Mouse (Mus musculus) lung, embryonic 14.5 days (tissue): Measurements from ENCODE around the gene Ppef2. TPM values are rescaled to one million over a fixed set of nuclear protein-coding genes. Genes with fewer than 3 reads are reported as not detected.

Source experiments
- ATAC-seq: fragments of 200-750 bp; cut with Nextera tagmentation; 2 replicates; pipeline ENCODE4 v1.8.0; 2017; ENCODE audit warnings: mild to moderate bottlenecking, moderate TSS enrichment, moderate library complexity; ENCODE audit not compliant: insufficient read depth
- DNase-seq: peaks from one replicate; pipeline ENCODE4 v3.0.0-alpha.2; 2015
- H3K27ac ChIP-seq: fragments of 300-500 bp; sonication (generic); 2 replicates; pipeline ENCODE4 v1.5.1; 2014; ENCODE audit warnings: low read depth, mild to moderate bottlenecking, moderate library complexity
- H3K27me3 ChIP-seq: fragments of 300-500 bp; sonication (generic); 2 replicates; pipeline ENCODE4 v1.6.1; 2014; ENCODE audit warnings: low read length, control low read depth; ENCODE audit not compliant: insufficient read depth
- H3K36me3 ChIP-seq: fragments of 300-500 bp; sonication (generic); 2 replicates; pipeline ENCODE4 v1.6.1; 2014; ENCODE audit warnings: control low read depth; ENCODE audit not compliant: insufficient read depth
- H3K4me1 ChIP-seq: fragments of 300-500 bp; sonication (generic); 2 replicates; pipeline ENCODE4 v1.6.1; 2014; ENCODE audit warnings: antibody characterized with exemption, control low read depth; ENCODE audit not compliant: insufficient read depth
- H3K4me2 ChIP-seq: fragments of 300-500 bp; sonication (generic); 2 replicates; pipeline ENCODE4 v1.6.1; 2014; ENCODE audit warnings: mild to moderate bottlenecking
- H3K4me3 ChIP-seq: fragments of 300-500 bp; sonication (generic); 2 replicates; pipeline ENCODE4 v1.5.1; 2014; ENCODE audit warnings: low read depth, low read length
- H3K9ac ChIP-seq: fragments of 300-500 bp; sonication (generic); 2 replicates; pipeline ENCODE4 v1.6.1; 2014
- H3K9me3 ChIP-seq: fragments of 300-500 bp; sonication (generic); 2 replicates; pipeline ENCODE4 v1.6.1; 2016; ENCODE audit warnings: low read depth, low read length, control low read depth
- CTCF ChIP-seq: IDR thresholded peaks from 2 replicates; pipeline ENCODE4 v1.5.1; 2016; ENCODE audit warnings: antibody characterized with exemption, low read depth
- WGBS: fragments of 180-500 bp; shearing (Covaris S2); extraction: QIAGEN DNeasy Blood & Tissue Kit; methylation state at CpG from one replicate; pipeline ENCODE4 v1.1.7; 2014; 5-methylcytosine and 5-hydroxymethylcytosine counted together
- polyA plus RNA-seq: library from polyadenylated mRNA; unstranded; fragments of >200 nt; fragmentation: Nextera tagmentation; extraction: Ambion mirVana; gene quantifications from 2 replicates; pipeline ENCODE4 v1.2.1, GENCODE M21; 2014

The Ppef2 gene
- polyA plus RNA-seq, 1 experiment from 2014 or later, result 0.14 TPM

DNA sequence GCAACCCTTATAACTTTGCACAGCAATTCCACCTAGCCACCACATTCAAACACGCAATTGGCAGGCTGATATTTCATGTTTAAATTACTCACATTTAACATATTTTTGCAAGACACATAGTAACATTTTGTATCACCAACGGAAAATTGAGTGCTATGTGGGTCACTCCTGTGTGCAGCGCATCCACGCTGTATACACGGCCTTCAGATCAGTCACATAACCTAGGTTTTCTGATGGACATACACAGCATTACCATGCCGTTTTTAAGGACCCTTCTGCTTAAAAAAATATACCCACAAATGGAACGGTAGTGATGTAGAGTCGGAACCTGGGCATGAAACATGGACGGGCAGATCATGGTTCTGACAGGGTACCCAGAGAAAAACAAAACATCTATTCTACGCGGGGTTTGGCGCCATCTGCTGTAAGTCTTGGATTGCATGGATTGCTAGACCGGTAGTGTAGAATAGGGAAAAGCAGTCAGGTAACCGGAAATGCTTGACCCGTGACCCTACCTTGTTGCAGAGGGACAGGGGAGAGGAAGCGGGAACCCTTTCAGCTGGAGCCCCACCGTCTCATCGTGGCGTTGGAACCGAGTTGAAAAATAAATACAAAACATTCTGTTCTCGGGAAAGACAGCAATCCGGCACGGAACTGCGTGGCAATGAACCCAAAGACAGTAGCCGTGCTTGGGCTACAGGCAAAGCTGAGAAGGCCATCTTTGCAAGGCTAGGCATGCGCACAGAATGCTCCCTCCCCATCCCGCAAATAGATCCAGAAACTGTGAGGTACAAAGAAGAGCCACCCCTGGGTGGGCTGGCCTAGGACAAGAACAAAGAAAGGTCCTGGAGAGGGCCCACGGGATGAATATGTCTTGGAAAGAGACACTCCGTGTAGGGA, 16.5 kb downstream of the Ppef2 start:
- Histone ChIP-seq H3K4me1 (no peaks in the 10 kb centered on the region), H3K4me2 (peak overlapping the region; percentile 43), H3K27ac (no peak overlapping the region), H3K27me3 (no peaks in the 10 kb centered on the region), H3K9ac (no peak overlapping the region; the same call in 1 of the 2 replicates), H3K36me3 (no peaks in the 10 kb centered on the region), H3K4me3 (no peak overlapping the region), H3K9me3 (no peaks in the 10 kb centered on the region)
- WGBS, result 36% methylated on average over 29 of the region's 29 CpGs
- peak; percentile 69 for TF ChIP-seq CTCF
- ATAC-seq, result peak; percentile 25; the same call in 1 of the 2 replicates
- peak; percentile 85 for DNase-seq

DNA sequence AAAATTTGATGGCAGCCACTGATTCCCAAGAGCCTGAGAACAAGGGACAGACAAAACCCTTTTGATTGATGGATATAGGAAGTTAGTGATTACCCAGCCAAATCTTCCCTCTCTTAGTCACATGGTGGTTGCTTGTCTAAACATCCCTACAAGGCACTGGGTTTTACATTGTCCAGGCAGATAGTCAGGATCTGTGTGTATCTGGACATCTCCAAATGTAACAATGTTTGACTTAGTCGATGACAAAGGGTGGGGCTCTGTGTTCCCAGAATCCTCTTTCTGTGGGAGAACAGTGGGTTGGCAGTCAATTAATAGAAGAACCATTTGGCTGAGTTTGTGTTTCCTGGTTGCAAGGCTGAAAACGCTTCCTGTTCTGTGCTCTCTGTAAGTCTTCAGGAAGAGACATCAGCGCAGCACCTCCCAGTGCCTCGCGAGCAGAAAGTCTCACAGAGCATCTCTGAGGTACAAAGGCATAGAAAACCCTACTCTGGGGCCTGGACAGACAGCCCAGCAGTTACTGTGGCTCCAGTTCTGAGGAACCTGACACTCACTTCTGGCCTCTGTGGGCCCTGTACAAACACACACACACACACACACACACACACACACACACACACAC, 21.0 kb downstream of the Ppef2 start:
- no peak overlapping the region for H3K4me2 ChIP-seq
- H3K9me3 ChIP-seq, result no peaks in the 10 kb centered on the region
- H3K9ac ChIP-seq, result no peak overlapping the region
- no peak overlapping the region for H3K4me3 ChIP-seq
- H3K36me3 ChIP-seq, result no peaks in the 10 kb centered on the region
- ATAC-seq (peak; percentile 58; the same call in 1 of the 2 replicates), DNase-seq (peak; percentile 45)
- no peak for TF ChIP-seq CTCF
- no peaks in the 10 kb centered on the region for H3K4me1 ChIP-seq
- no peak overlapping the region for H3K27ac ChIP-seq
- WGBS, result 32% methylated on average over 5 of the region's 5 CpGs
- no peaks in the 10 kb centered on the region for H3K27me3 ChIP-seq

DNA sequence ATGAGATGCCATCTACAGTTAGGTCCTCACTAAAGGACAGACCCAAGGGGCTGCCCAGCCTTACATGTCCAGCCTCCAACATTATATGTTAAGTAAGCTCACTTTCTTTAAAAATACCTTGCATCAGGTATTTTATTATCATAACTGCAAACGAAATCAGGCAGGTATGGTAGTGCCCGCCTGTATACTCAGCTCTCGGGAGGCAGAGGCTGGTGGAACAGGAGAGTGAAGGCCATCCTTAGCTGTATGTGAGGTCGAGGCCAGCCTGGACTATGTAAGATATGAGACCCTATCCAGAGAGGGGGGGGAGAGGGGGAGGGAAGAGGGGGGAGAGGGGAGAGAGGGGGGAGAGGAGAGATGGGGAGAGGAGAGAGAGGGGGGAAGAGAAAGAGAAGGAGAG, 22.7 kb downstream of the Ppef2 start:
- no peak overlapping the region for H3K4me3 ChIP-seq

DNA sequence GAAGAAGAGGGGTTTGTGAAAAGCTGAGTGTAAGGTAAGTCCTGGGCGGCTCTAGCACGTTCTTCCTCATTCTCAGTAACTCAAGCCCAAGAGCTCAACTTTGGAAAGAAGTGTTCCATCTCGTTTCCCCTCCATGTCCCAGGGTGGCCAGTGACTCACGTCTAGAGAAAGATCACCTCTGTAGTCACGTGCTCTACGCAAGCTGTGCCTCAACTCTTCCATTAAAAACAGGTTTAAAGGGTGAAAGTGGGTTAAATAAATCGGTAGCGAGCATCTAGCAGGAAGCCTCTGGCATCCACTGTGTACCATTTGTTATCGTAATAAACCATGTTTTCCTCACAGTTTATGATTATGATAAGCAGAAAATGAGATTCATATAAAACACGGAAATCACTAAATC, 24.2 kb downstream of the Ppef2 start:
- H3K4me2 ChIP-seq, result no peak overlapping the region
- no peaks in the 10 kb centered on the region for H3K9me3 ChIP-seq
- H3K27ac ChIP-seq, result no peak overlapping the region
- ATAC-seq, result no peak
- TF ChIP-seq CTCF, result no peak
- no peak overlapping the region for H3K9ac ChIP-seq
- H3K4me3 ChIP-seq, result no peak overlapping the region
- no peaks in the 10 kb centered on the region for H3K36me3 ChIP-seq
- no peaks in the 10 kb centered on the region for H3K4me1 ChIP-seq
- no peaks in the 10 kb centered on the region for H3K27me3 ChIP-seq
- WGBS, result 69% methylated on average over 10 of the region's 10 CpGs
- DNase-seq, result no peak

More for the DNA sequence above, 22.7 kb downstream of the Ppef2 start:
- no peaks in the 10 kb centered on the region for H3K36me3 ChIP-seq
- WGBS, result 77% methylated on average over 4 of the region's 4 CpGs
- H3K27ac ChIP-seq, result no peak overlapping the region
- no peak overlapping the region for H3K4me2 ChIP-seq
- H3K9me3 ChIP-seq, result no peaks in the 10 kb centered on the region
- no peak overlapping the region for H3K9ac ChIP-seq
- ATAC-seq, result no peak
- TF ChIP-seq CTCF, result no peak
- H3K4me1 ChIP-seq, result no peaks in the 10 kb centered on the region
- H3K27me3 ChIP-seq, result no peaks in the 10 kb centered on the region
- DNase-seq, result no peak

DNA sequence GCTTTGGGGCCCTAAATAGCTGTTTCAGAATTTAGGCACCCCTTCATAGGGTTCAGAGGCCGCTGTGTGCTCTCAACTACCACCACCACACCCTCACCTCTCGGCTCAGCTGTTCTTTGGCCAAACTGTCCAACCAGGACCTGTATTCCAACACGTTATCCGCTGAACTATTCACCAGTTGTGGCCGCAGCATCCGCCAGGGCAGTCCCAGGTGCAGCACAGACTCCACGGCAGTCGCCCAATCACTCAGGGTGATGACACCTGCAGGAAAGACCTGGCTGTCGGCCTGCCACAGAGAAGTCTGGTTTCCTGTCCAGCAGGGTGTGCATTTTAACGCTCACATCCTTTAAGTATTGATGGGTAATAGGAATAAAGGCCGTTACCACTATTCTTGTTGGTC, 25.8 kb downstream of the Ppef2 start:
- Histone ChIP-seq H3K4me1 (no peaks in the 10 kb centered on the region), H3K36me3 (no peaks in the 10 kb centered on the region), H3K4me3 (no peak overlapping the region), H3K4me2 (no peak overlapping the region), H3K27me3 (no peaks in the 10 kb centered on the region), H3K9me3 (no peaks in the 10 kb centered on the region), H3K27ac (no peak overlapping the region), H3K9ac (no peak overlapping the region)
- 73% methylated on average over 11 of the region's 11 CpGs for WGBS
- DNase-seq (no peak), ATAC-seq (no peak)
- TF ChIP-seq CTCF, result no peak

DNA sequence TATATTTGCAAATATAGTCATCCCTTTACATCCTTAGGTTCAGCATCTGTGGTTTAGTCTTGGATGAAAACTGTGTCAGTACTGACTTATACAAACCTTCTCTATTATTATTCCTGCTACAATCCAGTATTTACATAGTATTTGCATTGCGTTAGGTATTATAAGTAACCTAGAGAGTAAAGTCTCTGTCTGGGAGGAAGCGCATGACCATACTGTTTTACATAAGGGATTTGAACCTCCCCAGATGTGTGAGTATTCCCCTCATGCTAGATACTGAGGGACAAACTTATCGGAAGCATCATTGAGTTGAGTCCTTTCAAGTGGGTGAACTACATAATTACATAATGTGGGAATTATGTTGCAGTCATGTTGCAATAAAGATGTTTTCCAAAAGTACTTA, 26.6 kb downstream of the Ppef2 start:
- no peak for DNase-seq
- H3K4me2 ChIP-seq, result no peak overlapping the region
- no peaks in the 10 kb centered on the region for H3K36me3 ChIP-seq
- no peak for ATAC-seq
- no peak for TF ChIP-seq CTCF
- no peaks in the 10 kb centered on the region for H3K4me1 ChIP-seq
- no peaks in the 10 kb centered on the region for H3K9me3 ChIP-seq
- no peak overlapping the region for H3K27ac ChIP-seq
- WGBS, result 86% methylated on average over 3 of the region's 3 CpGs
- H3K9ac ChIP-seq, result no peak overlapping the region
- H3K4me3 ChIP-seq, result no peak overlapping the region
- no peaks in the 10 kb centered on the region for H3K27me3 ChIP-seq

DNA sequence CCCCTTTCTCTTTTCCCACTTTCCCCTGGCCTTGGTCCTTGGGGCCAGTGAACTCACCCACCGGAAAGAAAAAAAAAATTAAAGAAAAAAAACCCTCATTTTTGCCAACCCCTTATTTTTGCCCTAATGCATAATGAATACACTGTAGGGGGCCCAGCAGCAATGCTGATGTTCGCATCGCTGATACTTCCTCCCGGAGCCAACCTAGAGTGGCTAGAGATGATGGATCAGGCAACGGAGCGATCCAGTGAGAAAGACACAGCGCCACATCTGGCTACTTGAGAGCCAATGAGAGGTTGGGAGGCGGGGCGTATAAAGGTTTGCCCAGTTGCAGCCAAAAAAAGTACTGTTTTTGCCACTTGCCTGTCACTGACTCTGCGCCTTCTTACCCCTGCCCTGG, 27.3 kb downstream of the Ppef2 start:
- H3K4me2 ChIP-seq, result no peak overlapping the region
- no peak for ATAC-seq
- H3K27ac ChIP-seq, result no peak overlapping the region
- no peaks in the 10 kb centered on the region for H3K36me3 ChIP-seq
- DNase-seq, result peak; percentile 11
- no peaks in the 10 kb centered on the region for H3K9me3 ChIP-seq
- H3K4me3 ChIP-seq, result no peak overlapping the region
- no peak for TF ChIP-seq CTCF
- no peaks in the 10 kb centered on the region for H3K4me1 ChIP-seq
- WGBS, result 26% methylated on average over 10 of the region's 10 CpGs
- no peaks in the 10 kb centered on the region for H3K27me3 ChIP-seq
- H3K9ac ChIP-seq, result no peak overlapping the region
